Mouse (Mus musculus): ENCODE measurements at regions not wholly inside any gene's neighbourhood (a gene's known extent, or its start where the extent isn't known, plus 50 kb on each side); places are given as distances from the start of the nearest gene placed in this dataset.

- DNase-seq (ENCODE audit: low spot score), result no peak
Observed at GRCm38 (mm10) chr16:90635216-90635615, 92.0 kb downstream of the Mis18a start.

GRCm38 (mm10) chr16:90629976-90630375 is 97.2 kb downstream of the Mis18a start:
- DNase-seq (ENCODE audit: low spot score), result no peak
- H3K36me3 ChIP-seq (ENCODE audit: control insufficient read depth, insufficient read depth, low read length), result no peaks in the 10 kb centered on the region
- peaks cover 3% of the 10 kb centered on the region for H3K4me1 ChIP-seq (replicated peaks; ENCODE audit: control insufficient read depth, insufficient read depth, low read length)
- no peaks in the 10 kb centered on the region for H3K9me3 ChIP-seq (ENCODE audit: control insufficient read depth, low read length)
- WGBS, result 22% methylated on average over 6 of the region's 6 CpGs
- H3K4me3 ChIP-seq (ENCODE audit: low read depth, low read length), result no peak overlapping the region
- no peak overlapping the region for H3K27ac ChIP-seq (ENCODE audit: low read depth, low read length)
- no peak overlapping the region for H3K4me2 ChIP-seq (replicated peaks; ENCODE audit: low read depth, low read length)
- H3K9ac ChIP-seq (ENCODE audit: low read depth, low read length), result no peak overlapping the region
- no peaks in the 10 kb centered on the region for H3K27me3 ChIP-seq (ENCODE audit: control insufficient read depth, insufficient read depth, low read length)
- ATAC-seq (ENCODE audit: low FRiP score), result no peak

More at GRCm38 (mm10) chr16:90635216-90635615, 92.0 kb downstream of the Mis18a start:
- 40% methylated on average over 12 of the region's 12 CpGs for WGBS
- Histone ChIP-seq H3K4me3 (ENCODE audit: low read depth, low read length) (no peak overlapping the region), H3K27ac (ENCODE audit: low read depth, low read length) (no peak overlapping the region), H3K27me3 (ENCODE audit: control insufficient read depth, insufficient read depth, low read length) (no peaks in the 10 kb centered on the region), H3K4me1 (replicated peaks; ENCODE audit: control insufficient read depth, insufficient read depth, low read length) (no peaks in the 10 kb centered on the region), H3K4me2 (replicated peaks; ENCODE audit: low read depth, low read length) (no peak overlapping the region), H3K36me3 (ENCODE audit: control insufficient read depth, insufficient read depth, low read length) (no peaks in the 10 kb centered on the region), H3K9ac (ENCODE audit: low read depth, low read length) (no peak overlapping the region), H3K9me3 (ENCODE audit: control insufficient read depth, low read length) (no peaks in the 10 kb centered on the region)
- no peak for ATAC-seq (ENCODE audit: low FRiP score)

- Histone ChIP-seq H3K4me2 (replicated peaks; ENCODE audit: low read depth, low read length) (no peak overlapping the region), H3K27ac (ENCODE audit: low read depth, low read length) (0 out of 2 replicates have a peak overlapping the region, but pooled peaks have one; percentile 47), H3K9me3 (ENCODE audit: control insufficient read depth, low read length) (no peaks in the 10 kb centered on the region), H3K9ac (ENCODE audit: low read depth, low read length) (no peak overlapping the region), H3K36me3 (ENCODE audit: control insufficient read depth, insufficient read depth, low read length) (no peaks in the 10 kb centered on the region), H3K27me3 (ENCODE audit: control insufficient read depth, insufficient read depth, low read length) (no peaks in the 10 kb centered on the region), H3K4me1 (replicated peaks; ENCODE audit: control insufficient read depth, insufficient read depth, low read length) (peaks cover 3% of the 10 kb centered on the region), H3K4me3 (ENCODE audit: low read depth, low read length) (no peak overlapping the region)
- DNase-seq (ENCODE audit: low spot score), result peak; percentile 35
- peak; percentile 53 for ATAC-seq (ENCODE audit: low FRiP score)
- 43% methylated on average over 19 of the region's 19 CpGs for WGBS
Observed at GRCm38 (mm10) chr16:90629121-90629930, 97.9 kb downstream of the Mis18a start.

- H3K36me3 ChIP-seq (ENCODE audit: control insufficient read depth, insufficient read depth, low read length), result no peaks in the 10 kb centered on the region
- 52% methylated on average over 13 of the region's 13 CpGs for WGBS
- H3K27ac ChIP-seq (ENCODE audit: low read depth, low read length), result 0 out of 2 replicates have a peak overlapping the region, but pooled peaks have one; percentile 47
- H3K27me3 ChIP-seq (ENCODE audit: control insufficient read depth, insufficient read depth, low read length), result no peaks in the 10 kb centered on the region
- no peak overlapping the region for H3K4me3 ChIP-seq (ENCODE audit: low read depth, low read length)
- H3K9me3 ChIP-seq (ENCODE audit: control insufficient read depth, low read length), result no peaks in the 10 kb centered on the region
- H3K4me1 ChIP-seq (replicated peaks; ENCODE audit: control insufficient read depth, insufficient read depth, low read length), result peaks cover 3% of the 10 kb centered on the region
- H3K4me2 ChIP-seq (replicated peaks; ENCODE audit: low read depth, low read length), result no peak overlapping the region
- DNase-seq (ENCODE audit: low spot score), result peak; percentile 25
- H3K9ac ChIP-seq (ENCODE audit: low read depth, low read length), result no peak overlapping the region
- ATAC-seq (ENCODE audit: low FRiP score), result no peak
Observed at GRCm38 (mm10) chr16:90628605-90629120, 98.5 kb downstream of the Mis18a start.

- Histone ChIP-seq H3K4me3 (ENCODE audit: low read depth, low read length) (no peak overlapping the region), H3K4me1 (replicated peaks; ENCODE audit: control insufficient read depth, insufficient read depth, low read length) (peaks cover 3% of the 10 kb centered on the region), H3K27me3 (ENCODE audit: control insufficient read depth, insufficient read depth, low read length) (no peaks in the 10 kb centered on the region), H3K4me2 (replicated peaks; ENCODE audit: low read depth, low read length) (no peak overlapping the region), H3K9ac (ENCODE audit: low read depth, low read length) (no peak overlapping the region), H3K9me3 (ENCODE audit: control insufficient read depth, low read length) (no peaks in the 10 kb centered on the region), H3K36me3 (ENCODE audit: control insufficient read depth, insufficient read depth, low read length) (no peaks in the 10 kb centered on the region), H3K27ac (ENCODE audit: low read depth, low read length) (no peak overlapping the region)
- 80% methylated on average over 9 of the region's 9 CpGs for WGBS
- DNase-seq (ENCODE audit: low spot score), result no peak
- no peak for ATAC-seq (ENCODE audit: low FRiP score)
Observed at GRCm38 (mm10) chr16:90626035-90626670, 101.1 kb downstream of the Mis18a start.

GRCm38 (mm10) chr16:90625301-90626034 is 101.7 kb downstream of the Mis18a start:
- H3K4me3 ChIP-seq (ENCODE audit: low read depth, low read length), result no peak overlapping the region
- peaks cover 3% of the 10 kb centered on the region for H3K4me1 ChIP-seq (replicated peaks; ENCODE audit: control insufficient read depth, insufficient read depth, low read length)
- no peak for ATAC-seq (ENCODE audit: low FRiP score)
- H3K36me3 ChIP-seq (ENCODE audit: control insufficient read depth, insufficient read depth, low read length), result no peaks in the 10 kb centered on the region
- DNase-seq (ENCODE audit: low spot score), result no peak
- H3K9ac ChIP-seq (ENCODE audit: low read depth, low read length), result no peak overlapping the region
- no peak overlapping the region for H3K27ac ChIP-seq (ENCODE audit: low read depth, low read length)
- 75% methylated on average over 16 of the region's 16 CpGs for WGBS
- no peak overlapping the region for H3K4me2 ChIP-seq (replicated peaks; ENCODE audit: low read depth, low read length)
- no peaks in the 10 kb centered on the region for H3K9me3 ChIP-seq (ENCODE audit: control insufficient read depth, low read length)
- no peaks in the 10 kb centered on the region for H3K27me3 ChIP-seq (ENCODE audit: control insufficient read depth, insufficient read depth, low read length)

GRCm38 (mm10) chr16:90624039-90624625 is 103.1 kb downstream of the Mis18a start:
- H3K4me3 ChIP-seq (ENCODE audit: low read depth, low read length), result no peak overlapping the region
- DNase-seq (ENCODE audit: low spot score), result no peak

GRCm38 (mm10) chr16:90622677-90623225 is 104.5 kb downstream of the Mis18a start:
- no peak for DNase-seq (ENCODE audit: low spot score)
- no peak for ATAC-seq (ENCODE audit: low FRiP score)
- no peak overlapping the region for H3K4me2 ChIP-seq (replicated peaks; ENCODE audit: low read depth, low read length)

More at GRCm38 (mm10) chr16:90624039-90624625, 103.1 kb downstream of the Mis18a start:
- Histone ChIP-seq H3K9ac (ENCODE audit: low read depth, low read length) (no peak overlapping the region), H3K9me3 (ENCODE audit: control insufficient read depth, low read length) (no peaks in the 10 kb centered on the region), H3K4me2 (replicated peaks; ENCODE audit: low read depth, low read length) (no peak overlapping the region), H3K27ac (ENCODE audit: low read depth, low read length) (no peak overlapping the region), H3K36me3 (ENCODE audit: control insufficient read depth, insufficient read depth, low read length) (no peaks in the 10 kb centered on the region), H3K4me1 (replicated peaks; ENCODE audit: control insufficient read depth, insufficient read depth, low read length) (no peaks in the 10 kb centered on the region; the same call in 1 of the 2 replicates), H3K27me3 (ENCODE audit: control insufficient read depth, insufficient read depth, low read length) (no peaks in the 10 kb centered on the region)
- WGBS, result 72% methylated on average over 17 of the region's 17 CpGs
- no peak for ATAC-seq (ENCODE audit: low FRiP score)

More at GRCm38 (mm10) chr16:90622677-90623225, 104.5 kb downstream of the Mis18a start:
- Histone ChIP-seq H3K4me3 (ENCODE audit: low read depth, low read length) (no peak overlapping the region), H3K4me1 (replicated peaks; ENCODE audit: control insufficient read depth, insufficient read depth, low read length) (no peaks in the 10 kb centered on the region; the same call in 1 of the 2 replicates), H3K27me3 (ENCODE audit: control insufficient read depth, insufficient read depth, low read length) (no peaks in the 10 kb centered on the region), H3K36me3 (ENCODE audit: control insufficient read depth, insufficient read depth, low read length) (no peaks in the 10 kb centered on the region), H3K9ac (ENCODE audit: low read depth, low read length) (no peak overlapping the region), H3K27ac (ENCODE audit: low read depth, low read length) (no peak overlapping the region), H3K9me3 (ENCODE audit: control insufficient read depth, low read length) (no peaks in the 10 kb centered on the region)
- WGBS, result 74% methylated on average over 8 of the region's 8 CpGs

All from hindbrain, embryonic 11.5 days (tissue).